Mouse (Mus musculus): ENCODE measurements around the gene Tada2a. TPM values are rescaled to one million over a fixed set of nuclear protein-coding genes. Genes with fewer than 3 reads are reported as not detected.

Gene Tada2a
- polyA plus RNA-seq, 1 experiment from 2014 or later, result 31.8 TPM

Other genes starting within 250 kb of the Tada2a start
- gene Ddx52, start 187.5 kb downstream of the Tada2a start, polyA plus RNA-seq (2014; fragmentation: Nextera tagmentation; extraction: Ambion mirVana), result 35.5 and 35.6 TPM in 2 replicates
- 8.8 and 10.9 TPM in 2 replicates for gene Synrg, start 165.2 kb downstream of the Tada2a start, polyA plus RNA-seq (2014; fragmentation: Nextera tagmentation; extraction: Ambion mirVana)
- gene Dusp14, start 60.3 kb downstream of the Tada2a start, polyA plus RNA-seq (2014; fragmentation: Nextera tagmentation; extraction: Ambion mirVana), result 16.0 and 20.6 TPM in 2 replicates
- gene Acaca, start 72 bp upstream of the Tada2a start, polyA plus RNA-seq (2014; fragmentation: Nextera tagmentation; extraction: Ambion mirVana), result 23.6 and 25.8 TPM in 2 replicates
- gene Gm11437, start 37.9 kb upstream of the Tada2a start, polyA plus RNA-seq (2014; fragmentation: Nextera tagmentation; extraction: Ambion mirVana), result 0.15 TPM in 2 replicates

Measured in intestine, embryonic 14.5 days (tissue).